Mouse (Mus musculus): ENCODE results near the gene Ube2v1.

DNA sequence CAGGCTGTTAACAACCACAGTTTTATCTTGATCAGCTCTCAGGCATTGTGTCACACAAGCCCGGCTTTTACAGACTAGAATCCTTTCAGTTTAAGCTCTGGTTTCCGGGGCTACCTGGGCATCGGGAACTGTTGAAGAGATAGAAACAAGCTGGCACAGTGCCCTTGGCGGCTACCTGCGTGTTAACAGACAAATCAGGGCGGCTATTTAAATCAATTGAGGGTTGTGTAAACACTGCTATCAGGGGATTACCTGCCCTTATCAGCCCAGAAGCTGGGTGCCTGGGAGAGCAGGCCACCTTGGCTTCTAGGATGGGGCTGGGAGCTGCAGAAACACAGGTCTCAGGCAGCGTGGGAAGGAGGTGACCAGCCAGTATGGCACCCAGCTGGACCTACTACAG, 20.8 kb upstream of the Ube2v1 start:
- TF ChIP-seq CTCF (conservative IDR thresholded peaks at IDR 0.05; ENCODE audit: low read length) (no peak), POU5F1 (IDR thresholded peaks at IDR 0.05; ENCODE audit: borderline replicate concordance, low read length) (no peak), NANOG (IDR thresholded peaks at IDR 0.05; ENCODE audit: borderline replicate concordance, low read length) (no peak)

Data from E14TG2a.4 (cell line).